Mouse (Mus musculus): ENCODE measurements around the gene Pate4.
"Not testable (repeated sequence)": the region's sequence is repeated elsewhere in the genome, so short reads cannot be mapped to it uniquely, and the experiment has no call there.

Gene Pate4

GRCm38 (mm10) chr9:35611841-35612240 is at the start of gene Pate4:
Gene Pate4 (minus strand): TSS chr9:35611941.
- DNase-seq (ENCODE audit: extremely low read depth, low read depth, low spot score) = no peak

- no peak for DNase-seq (ENCODE audit: extremely low read depth, low read depth, low spot score)
Observed at GRCm38 (mm10) chr9:35648102-35648501, 36.4 kb upstream of the Pate4 start, which contains the start of gene Pate3. Gene Pate3 (minus strand): TSS chr9:35648202.

GRCm38 (mm10) chr9:35632981-35633380 is 21.2 kb upstream of the Pate4 start:
- no peak for DNase-seq (ENCODE audit: extremely low read depth, low read depth, low spot score)

- DNase-seq (ENCODE audit: extremely low read depth, low read depth, low spot score) = not testable (repeated sequence)
Observed at GRCm38 (mm10) chr9:35616784-35617183, 5.0 kb upstream of the Pate4 start.

- DNase-seq (ENCODE audit: extremely low read depth, low read depth, low spot score) = no peak
Observed at GRCm38 (mm10) chr9:35614005-35614404, 2.3 kb upstream of the Pate4 start.

GRCm38 (mm10) chr9:35607647-35608405 is 3.9 kb downstream of the Pate4 start:
- DNase-seq (ENCODE audit: extremely low read depth, low read depth, low spot score) = no peak

- no peak for DNase-seq (ENCODE audit: extremely low read depth, low read depth, low spot score)
Observed at GRCm38 (mm10) chr9:35592903-35593302, 18.8 kb downstream of the Pate4 start.

- no peak for DNase-seq (ENCODE audit: extremely low read depth, low read depth, low spot score)
Observed at GRCm38 (mm10) chr9:35587674-35588073, 24.1 kb downstream of the Pate4 start.

- DNase-seq (ENCODE audit: extremely low read depth, low read depth, low spot score) = no peak
Observed at GRCm38 (mm10) chr9:35574416-35574815, 37.3 kb downstream of the Pate4 start.

- DNase-seq (ENCODE audit: extremely low read depth, low read depth, low spot score) = no peak
Observed at GRCm38 (mm10) chr9:35570663-35571062, 41.1 kb downstream of the Pate4 start.

- peak; percentile 74 for DNase-seq (ENCODE audit: extremely low read depth, low read depth, low spot score)
Observed at GRCm38 (mm10) chr9:35569571-35570534, 41.9 kb downstream of the Pate4 start, which contains the start of the genes Pate2 and Hyls1. Gene Pate2 (plus strand): TSS chr9:35570284. Gene Hyls1 (minus strand): TSS chr9:35570398.

GRCm38 (mm10) chr9:35567995-35568394 is 43.7 kb downstream of the Pate4 start:
- no peak for DNase-seq (ENCODE audit: extremely low read depth, low read depth, low spot score)

GRCm38 (mm10) chr9:35564536-35565240 is 47.1 kb downstream of the Pate4 start:
- DNase-seq (ENCODE audit: extremely low read depth, low read depth, low spot score) = no peak

- no peak for DNase-seq (ENCODE audit: extremely low read depth, low read depth, low spot score)
Observed at GRCm38 (mm10) chr9:35561583-35561982, 50.2 kb downstream of the Pate4 start.

- no peak for DNase-seq (ENCODE audit: extremely low read depth, low read depth, low spot score)
Observed at GRCm38 (mm10) chr9:35561076-35561475, 50.7 kb downstream of the Pate4 start.

- no peak for DNase-seq (ENCODE audit: extremely low read depth, low read depth, low spot score)
Observed at GRCm38 (mm10) chr9:35559009-35559890, 52.5 kb downstream of the Pate4 start.

GRCm38 (mm10) chr9:35558257-35559008 is 53.3 kb downstream of the Pate4 start, which contains the start of the genes Ddx25 and Pus3:
Gene Ddx25 (minus strand): TSS chr9:35558528.
Gene Pus3 (plus strand): TSS chr9:35558595.
- no peak for DNase-seq (ENCODE audit: extremely low read depth, low read depth, low spot score)

Data from fat pad, adult 2 months (tissue).